Mouse (Mus musculus) hindbrain, embryonic 14.5 days (tissue): Measurements from ENCODE around the gene Crip2. TPM values are rescaled to one million over a fixed set of nuclear protein-coding genes. Genes with fewer than 3 reads are reported as not detected.
A peak's percentile ranks its signal among the peaks of the same experiment; 100 is the strongest.

Source experiments
- ATAC-seq: fragments of 200-750 bp; cut with Nextera tagmentation; 2 replicates; pipeline ENCODE4 v1.8.0; 2017; ENCODE audit warnings: moderate number of reproducible peaks, mild to moderate bottlenecking, moderate TSS enrichment, moderate library complexity; ENCODE audit not compliant: low FRiP score
- DNase-seq: peaks from one replicate; pipeline ENCODE4 v3.0.0-alpha.2; 2015; ENCODE audit warnings: low spot score
- H3K27ac ChIP-seq: fragments of 300-500 bp; sonication (generic); 2 replicates; pipeline ENCODE4 v1.5.1; 2014; ENCODE audit warnings: mild to moderate bottlenecking, moderate library complexity
- H3K27me3 ChIP-seq: fragments of 300-500 bp; sonication (generic); 2 replicates; pipeline ENCODE4 v1.6.1; 2014; ENCODE audit warnings: mild to moderate bottlenecking, low read length, mixed read lengths; ENCODE audit not compliant: control insufficient read depth, insufficient read depth
- H3K36me3 ChIP-seq: fragments of 300-500 bp; sonication (generic); replicated peaks from 2 replicates; pipeline ENCODE4 v1.6.1; 2014; ENCODE audit not compliant: control insufficient read depth, insufficient read depth
- H3K4me1 ChIP-seq: fragments of 300-500 bp; sonication (generic); replicated peaks from 2 replicates; pipeline ENCODE4 v1.6.1; 2014; ENCODE audit warnings: antibody characterized with exemption, low read length, mixed read lengths; ENCODE audit not compliant: control insufficient read depth, insufficient read depth
- H3K4me2 ChIP-seq: fragments of 300-500 bp; sonication (generic); replicated peaks from 2 replicates; pipeline ENCODE4 v1.6.1; 2014; ENCODE audit warnings: mild to moderate bottlenecking, moderate library complexity
- H3K4me3 ChIP-seq: fragments of 300-500 bp; sonication (generic); replicated peaks from 2 replicates; pipeline ENCODE4 v1.5.1; 2014; ENCODE audit warnings: mild to moderate bottlenecking, low read length
- H3K9ac ChIP-seq: fragments of 300-500 bp; sonication (generic); 2 replicates; pipeline ENCODE4 v1.6.1; 2014
- H3K9me3 ChIP-seq: fragments of 300-500 bp; sonication (generic); 2 replicates; pipeline ENCODE4 v1.6.1; 2016; ENCODE audit warnings: low read length; ENCODE audit not compliant: control insufficient read depth
- WGBS: fragments of 180-500 bp; shearing (Covaris S2); extraction: QIAGEN DNeasy Blood & Tissue Kit; methylation state at CpG from one replicate; pipeline ENCODE4 v1.1.7; 2014; 5-methylcytosine and 5-hydroxymethylcytosine counted together
- polyA plus RNA-seq: library from polyadenylated mRNA; unstranded; fragments of >200 nt; fragmentation: Nextera tagmentation; extraction: Ambion mirVana; gene quantifications from 2 replicates; pipeline ENCODE4 v1.2.1, GENCODE M21; 2014

Crip2 gene
- polyA plus RNA-seq, 1 experiment from 2014 or later, result 288 TPM

DNA sequence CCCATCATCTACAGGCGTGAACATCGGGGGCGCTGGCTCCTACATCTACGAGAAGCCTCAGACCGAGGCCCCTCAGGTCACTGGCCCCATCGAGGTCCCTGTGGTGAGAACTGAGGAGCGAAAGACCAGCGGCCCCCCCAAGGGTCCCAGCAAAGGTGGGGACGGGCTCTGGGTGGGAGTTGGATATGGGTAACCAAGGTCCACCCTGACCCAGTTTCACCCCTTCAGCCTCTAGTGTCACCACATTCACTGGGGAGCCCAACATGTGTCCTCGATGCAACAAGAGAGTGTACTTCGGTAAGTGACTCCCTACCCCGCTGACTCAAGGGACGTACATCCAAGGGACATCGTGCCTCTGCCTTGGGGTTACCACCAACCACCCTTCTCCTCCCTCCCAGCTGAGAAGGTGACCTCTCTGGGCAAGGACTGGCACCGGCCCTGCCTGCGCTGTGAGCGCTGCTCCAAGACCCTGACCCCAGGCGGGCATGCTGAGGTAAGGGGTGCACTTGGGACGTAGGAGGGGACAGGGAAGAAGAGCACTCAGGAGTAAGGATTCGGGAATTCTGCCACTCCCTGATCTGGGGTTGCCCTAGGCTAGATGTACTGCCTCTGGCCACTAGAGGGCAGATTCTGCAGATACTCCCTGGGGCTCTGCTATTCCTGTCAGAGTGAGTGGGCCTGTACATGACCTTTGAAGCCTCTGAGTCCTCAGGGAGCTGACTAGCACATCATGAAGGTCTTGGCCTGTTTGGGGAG lies 4.1 kb downstream of the Crip2 start:
- Histone ChIP-seq H3K4me1 (peaks cover 31% of the 10 kb centered on the region), H3K36me3 (peaks cover 28% of the 10 kb centered on the region), H3K4me2 (no peak overlapping the region), H3K9ac (no peak overlapping the region), H3K27me3 (no peaks in the 10 kb centered on the region), H3K9me3 (no peaks in the 10 kb centered on the region), H3K27ac (no peak overlapping the region), H3K4me3 (no peak overlapping the region)
- ATAC-seq (no peak), DNase-seq (no peak)
- 79% methylated on average over 20 of the region's 20 CpGs for WGBS

DNA sequence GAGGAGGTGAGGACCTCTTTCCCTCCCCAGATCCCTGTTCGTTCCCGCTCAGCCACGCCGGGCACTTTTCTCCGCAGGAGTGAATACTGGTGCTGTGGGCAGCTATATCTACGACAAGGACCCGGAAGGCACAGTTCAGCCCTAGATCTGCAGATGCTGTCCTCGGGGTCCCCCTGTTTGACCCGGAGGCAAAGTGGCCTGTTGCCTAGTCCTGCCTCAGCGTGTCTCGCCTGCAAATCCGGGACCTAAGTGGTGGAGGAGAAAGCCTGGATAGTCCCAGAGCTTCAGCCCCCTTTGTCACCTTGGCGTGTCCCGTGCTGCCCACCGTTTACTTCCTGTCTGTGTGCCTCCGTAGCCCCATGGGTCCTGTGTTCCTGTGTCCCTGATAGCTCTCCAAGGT lies 4.8 kb downstream of the Crip2 start:
- ATAC-seq, result no peak
- H3K4me2 ChIP-seq, result no peak overlapping the region
- no peak for DNase-seq
- H3K4me3 ChIP-seq, result no peak overlapping the region
- H3K9ac ChIP-seq, result no peak overlapping the region
- H3K27ac ChIP-seq, result no peak overlapping the region
- H3K27me3 ChIP-seq, result 0 out of 2 replicates have a peak, but pooled peaks cover 3% of the 10 kb centered on the region
- no peaks in the 10 kb centered on the region for H3K9me3 ChIP-seq
- peaks cover 28% of the 10 kb centered on the region for H3K4me1 ChIP-seq
- 96% methylated on average over 16 of the region's 16 CpGs for WGBS
- H3K36me3 ChIP-seq, result peaks cover 28% of the 10 kb centered on the region

DNA sequence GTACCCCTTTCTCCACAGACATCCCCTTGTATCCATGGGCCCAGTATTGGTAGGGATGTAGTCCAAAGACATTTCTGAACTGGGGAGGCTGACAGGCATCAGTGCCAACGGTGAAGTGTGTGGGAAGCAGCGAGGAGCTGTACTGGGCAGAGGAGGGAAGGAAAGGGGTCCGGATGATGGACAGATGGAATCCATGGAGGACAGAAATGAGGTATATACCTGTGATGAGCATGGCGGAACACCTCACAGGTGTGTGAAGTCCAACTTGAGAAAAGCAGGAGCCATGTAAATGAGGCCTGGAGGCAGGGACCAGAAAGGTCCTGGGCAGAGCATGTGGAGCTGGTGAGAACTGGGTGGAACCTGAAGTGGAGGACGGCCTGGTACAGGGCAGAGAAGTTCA lies 5.6 kb downstream of the Crip2 start:
- H3K4me1 ChIP-seq, result peaks cover 28% of the 10 kb centered on the region

DNA sequence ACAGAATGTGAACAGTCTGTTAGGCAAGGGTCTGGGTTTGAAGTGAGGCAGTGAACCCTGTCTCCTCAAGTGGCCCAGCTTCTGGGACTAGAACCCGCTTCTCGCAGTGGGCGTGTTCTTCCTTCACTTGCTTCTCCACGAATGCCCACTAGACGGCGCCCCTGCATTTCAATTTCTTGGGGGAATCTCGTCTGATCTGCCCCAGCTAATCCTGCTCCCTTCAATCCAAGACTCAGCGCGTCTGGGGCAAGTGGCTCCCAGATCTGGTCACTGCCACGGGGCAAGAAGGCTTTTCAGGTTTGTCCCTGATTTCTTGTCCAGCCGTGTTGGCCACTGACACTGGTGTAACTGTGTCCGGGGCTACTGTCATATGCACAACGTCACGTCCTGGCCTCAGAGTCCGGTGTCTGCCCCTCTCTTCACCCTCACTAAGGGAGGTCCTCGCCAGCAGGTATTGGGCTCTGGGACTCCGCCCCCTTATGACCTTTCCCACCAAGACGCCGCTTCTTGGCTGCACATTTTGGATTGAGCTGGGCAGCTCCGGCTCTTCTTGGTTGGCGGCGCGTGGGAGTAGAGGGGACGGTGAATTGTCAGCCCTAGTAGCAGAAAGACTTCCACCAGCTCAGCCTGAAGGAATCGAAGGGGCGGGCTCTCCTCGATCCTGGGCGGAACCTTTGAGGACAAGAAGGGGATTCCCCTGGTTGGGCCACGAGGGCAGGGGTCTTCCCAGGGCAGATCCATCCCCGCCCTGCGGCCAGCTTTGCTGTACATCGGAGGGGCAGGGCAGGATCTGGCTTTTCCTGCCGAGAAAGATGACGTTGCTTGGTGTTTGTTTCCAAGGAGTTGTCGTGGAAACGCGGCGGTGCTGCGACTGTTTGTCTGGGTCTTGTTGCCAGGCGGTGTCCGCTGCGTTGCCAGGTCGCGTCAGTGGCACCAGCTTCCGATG lies 6.3 kb downstream of the Crip2 start, which contains the start of gene Crip1:
Crip1 (plus strand) TSS at position 205 of the 946 bp plus-strand sequence.
- ATAC-seq (no peak), DNase-seq (peak; percentile 67)
- Histone ChIP-seq H3K4me2 (peak within 1 kb of the TSS; percentile 21), H3K36me3 (peaks cover 28% of the 10 kb centered on the region), H3K9me3 (no peaks in the 10 kb centered on the region), H3K4me1 (peaks cover 24% of the 10 kb centered on the region), H3K9ac (no peak within 1 kb of the TSS), H3K4me3 (no peak within 1 kb of the TSS), H3K27me3 (0 out of 2 replicates have a peak, but pooled peaks cover 13% of the 10 kb centered on the region), H3K27ac (no peak within 1 kb of the TSS)
- WGBS, result 7% methylated on average over 45 of the region's 45 CpGs

More for the DNA sequence above, 5.6 kb downstream of the Crip2 start:
- DNase-seq, result no peak
- Histone ChIP-seq H3K9ac (no peak overlapping the region), H3K9me3 (no peaks in the 10 kb centered on the region), H3K27me3 (0 out of 2 replicates have a peak, but pooled peaks cover 5% of the 10 kb centered on the region), H3K4me2 (no peak overlapping the region), H3K27ac (no peak overlapping the region), H3K36me3 (peaks cover 28% of the 10 kb centered on the region), H3K4me3 (no peak overlapping the region)
- 95% methylated on average over 5 of the region's 5 CpGs for WGBS
- no peak for ATAC-seq

DNA sequence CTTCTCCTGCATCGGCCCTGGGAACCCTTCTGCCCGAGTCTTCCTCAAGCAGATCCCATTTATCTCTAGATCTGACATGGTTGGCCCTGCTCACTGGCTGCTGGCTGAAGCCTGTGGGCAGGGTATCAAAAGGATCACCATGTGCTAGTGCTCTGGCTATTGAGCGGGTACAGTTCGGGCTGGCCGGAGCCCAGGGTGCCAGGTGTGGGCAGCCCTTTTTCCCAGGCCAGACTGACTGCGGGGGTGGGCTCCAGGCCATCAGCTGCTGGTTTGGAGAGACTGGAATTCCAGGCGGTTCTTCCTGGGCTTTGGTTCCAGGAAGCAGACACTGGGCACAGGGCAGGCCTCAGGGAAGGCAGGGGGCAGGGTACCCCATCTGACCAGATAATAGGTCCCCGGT lies 7.4 kb downstream of the Crip2 start:
- no peak overlapping the region for H3K4me3 ChIP-seq
- ATAC-seq (no peak), DNase-seq (no peak)
- H3K9me3 ChIP-seq, result no peaks in the 10 kb centered on the region
- H3K9ac ChIP-seq, result no peak overlapping the region
- no peak overlapping the region for H3K4me2 ChIP-seq
- H3K27ac ChIP-seq, result no peak overlapping the region
- 0 out of 2 replicates have a peak, but pooled peaks cover 19% of the 10 kb centered on the region for H3K27me3 ChIP-seq
- WGBS, result 70% methylated on average over 8 of the region's 8 CpGs
- H3K4me1 ChIP-seq, result peaks cover 17% of the 10 kb centered on the region
- peaks cover 28% of the 10 kb centered on the region for H3K36me3 ChIP-seq

DNA sequence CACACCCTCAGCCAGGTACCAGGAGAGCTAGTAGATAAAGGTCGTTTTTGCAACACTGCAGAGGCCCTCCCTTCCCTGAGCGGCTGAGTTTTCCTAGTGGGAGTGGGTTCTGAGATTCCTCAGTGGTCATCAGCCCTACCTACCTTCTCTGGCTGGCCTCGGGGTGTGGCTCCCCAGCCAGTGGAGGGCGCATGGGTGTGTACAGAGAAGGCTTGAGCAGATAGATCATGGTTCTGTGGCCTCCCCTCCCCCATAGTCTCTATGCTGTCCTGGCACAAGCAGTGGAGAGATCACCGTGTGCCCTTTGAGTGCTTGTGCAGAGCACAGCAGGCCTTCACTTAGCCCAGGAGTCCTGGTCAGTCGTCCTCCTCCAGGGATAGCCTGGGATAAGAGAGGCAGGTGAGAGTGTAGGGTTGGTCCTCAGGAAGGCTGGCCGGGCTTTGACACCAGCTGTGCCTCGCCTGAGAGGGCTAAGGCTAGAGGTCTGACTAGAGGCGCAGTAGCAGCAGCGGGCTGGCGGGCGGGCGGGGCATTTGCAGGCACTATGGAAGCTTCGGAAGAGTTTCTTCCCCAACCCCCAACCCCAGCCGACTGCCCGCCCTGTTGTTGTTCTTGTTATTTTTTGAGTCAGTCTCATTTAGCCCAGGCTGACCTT lies 8.5 kb downstream of the Crip2 start:
- 43% methylated on average over 16 of the region's 16 CpGs for WGBS
- Histone ChIP-seq H3K4me1 (0 out of 2 replicates have a peak, but pooled peaks cover 12% of the 10 kb centered on the region), H3K4me3 (no peak overlapping the region), H3K36me3 (peaks cover 24% of the 10 kb centered on the region), H3K9ac (no peak overlapping the region), H3K9me3 (no peaks in the 10 kb centered on the region), H3K27ac (no peak overlapping the region), H3K4me2 (no peak overlapping the region), H3K27me3 (0 out of 2 replicates have a peak, but pooled peaks cover 23% of the 10 kb centered on the region)
- ATAC-seq (no peak), DNase-seq (no peak)

DNA sequence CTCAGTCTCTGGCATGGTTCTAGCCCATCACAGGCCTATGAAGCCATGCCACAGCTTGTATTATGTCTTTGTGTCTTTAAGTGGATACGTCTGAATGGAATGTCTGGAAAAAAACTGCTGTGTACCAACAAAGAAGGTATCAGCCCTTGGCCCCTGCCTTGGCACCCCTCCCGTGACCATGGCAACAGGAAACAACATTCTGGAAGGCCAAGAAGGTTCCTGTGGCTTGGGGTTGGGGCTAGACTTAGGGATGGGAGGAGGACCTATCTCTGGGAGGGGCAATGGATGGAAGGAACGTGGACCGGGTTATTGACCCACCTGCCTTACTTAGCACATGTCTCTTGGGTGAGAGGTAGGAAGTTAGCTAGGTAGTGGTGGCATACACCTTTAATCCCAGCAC lies 9.3 kb downstream of the Crip2 start:
- H3K9ac ChIP-seq, result no peak overlapping the region
- H3K27ac ChIP-seq, result no peak overlapping the region
- ATAC-seq (no peak), DNase-seq (no peak)
- 0 out of 2 replicates have a peak, but pooled peaks cover 12% of the 10 kb centered on the region for H3K4me1 ChIP-seq
- H3K36me3 ChIP-seq, result peaks cover 17% of the 10 kb centered on the region
- H3K9me3 ChIP-seq, result no peaks in the 10 kb centered on the region
- H3K4me2 ChIP-seq, result no peak overlapping the region
- H3K27me3 ChIP-seq, result 0 out of 2 replicates have a peak, but pooled peaks cover 23% of the 10 kb centered on the region
- 52% methylated on average over 4 of the region's 4 CpGs for WGBS
- H3K4me3 ChIP-seq, result no peak overlapping the region

DNA sequence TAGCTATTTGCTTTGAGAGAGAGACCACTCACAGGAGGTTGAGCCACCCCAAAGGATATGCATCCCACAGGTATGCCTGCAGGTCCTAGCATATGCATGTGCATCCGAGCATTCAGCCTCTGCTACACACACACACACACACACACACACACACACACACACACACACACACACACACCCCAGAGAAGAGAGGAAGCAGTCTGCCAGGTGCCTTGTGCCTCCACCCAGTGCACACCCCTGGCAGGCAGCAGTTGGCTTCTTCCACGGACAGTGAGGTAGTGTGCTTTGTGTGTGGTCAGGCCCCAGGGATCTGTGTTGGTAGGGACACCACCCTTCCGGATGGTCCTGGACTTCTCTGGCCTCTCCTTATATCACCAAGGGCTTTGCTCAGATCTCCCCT lies 9.9 kb downstream of the Crip2 start:
- Histone ChIP-seq H3K9me3 (no peaks in the 10 kb centered on the region), H3K27me3 (0 out of 2 replicates have a peak, but pooled peaks cover 23% of the 10 kb centered on the region), H3K4me2 (no peak overlapping the region), H3K36me3 (peaks cover 11% of the 10 kb centered on the region), H3K4me1 (peaks cover 15% of the 10 kb centered on the region; the same call in 1 of the 2 replicates), H3K27ac (no peak overlapping the region), H3K9ac (no peak overlapping the region), H3K4me3 (no peak overlapping the region)
- no peak for ATAC-seq
- WGBS, result 89% methylated on average over 3 of the region's 3 CpGs
- DNase-seq, result no peak
